Mouse (Mus musculus): Measurements from ENCODE around the gene Adgrb2.

Gene Adgrb2

DNA sequence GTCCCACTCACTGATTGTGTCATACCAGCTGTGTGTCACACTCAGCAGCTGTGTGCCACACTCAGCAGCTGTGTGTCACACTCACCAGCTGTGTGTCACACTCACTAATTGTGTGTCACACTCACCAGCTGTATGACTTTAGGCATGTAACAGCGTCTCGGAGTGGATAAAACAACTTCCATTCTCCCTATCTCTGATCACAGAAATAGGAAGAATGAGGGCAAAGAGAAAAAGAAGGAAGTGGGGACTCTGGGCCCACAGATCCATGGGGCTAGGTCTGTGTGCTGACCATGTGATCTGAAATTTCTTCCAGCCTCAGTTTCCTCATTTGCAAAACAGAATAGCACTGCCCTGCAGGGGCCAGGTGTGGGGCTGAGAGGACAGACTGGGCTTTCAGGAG, 87.1 kb downstream of the Adgrb2 start:
- in situ Hi-C loops (cut with MboI, MseI): no loop called here
